Mouse (Mus musculus): ENCODE results near the gene Fam166b.

Fam166b gene

GRCm38 (mm10) chr4:43383246-43384082 lies 45.5 kb downstream of the Fam166b start:
- in situ Hi-C loops (cut with MboI, MseI): no loop called here

- in situ Hi-C loops (cut with MboI, MseI): no loop called here
Measured at GRCm38 (mm10) chr4:43382155-43383020, 46.5 kb downstream of the Fam166b start.

DNA sequence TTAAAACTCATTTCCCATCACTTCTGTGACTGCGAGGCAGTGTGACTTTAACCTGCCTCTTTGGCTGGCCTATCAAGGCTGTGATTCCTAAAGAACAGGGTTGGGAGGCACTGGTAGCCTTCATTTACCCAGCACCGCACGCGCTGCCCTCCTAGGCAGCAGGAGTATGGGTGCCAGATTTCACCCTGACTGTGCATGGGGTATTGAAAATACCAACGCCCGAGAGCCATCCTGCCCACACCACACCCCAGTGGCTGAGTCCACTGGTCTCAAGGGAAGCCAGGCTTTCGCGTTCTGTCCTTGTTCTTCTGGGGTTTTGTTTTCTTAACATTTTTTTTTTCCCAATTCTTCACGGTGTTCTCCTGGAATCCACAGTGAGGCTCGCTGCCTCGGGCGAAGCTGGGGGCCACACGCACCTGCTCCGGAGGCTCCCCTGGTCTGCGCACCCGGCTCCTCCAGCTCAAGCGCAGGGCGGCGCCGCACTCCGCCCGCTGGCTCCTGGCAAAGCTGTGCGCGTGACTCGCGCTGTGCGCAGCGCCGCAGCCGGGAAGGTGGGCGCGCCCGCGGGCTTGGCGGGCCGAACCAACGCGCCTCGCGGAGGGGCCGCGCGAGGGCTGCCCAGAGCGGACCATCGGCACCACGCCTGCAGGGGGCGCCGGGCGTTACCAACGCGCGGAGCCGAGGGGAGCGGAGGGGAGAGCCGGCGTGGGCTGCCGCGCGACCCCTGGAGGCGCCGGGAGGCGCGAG lies 47.4 kb downstream of the Fam166b start, which contains the start of gene Rusc2:
TSS of gene Rusc2 (plus strand) at position 572 of the 747 bp plus-strand sequence.
- in situ Hi-C loops (cut with MboI, MseI): no loop called here

- in situ Hi-C loops (cut with MboI, MseI): no loop called here
Measured at GRCm38 (mm10) chr4:43380951-43381350, 48.0 kb downstream of the Fam166b start.

- in situ Hi-C loops (cut with MboI, MseI): no loop called here
Measured at GRCm38 (mm10) chr4:43379601-43380000, 49.3 kb downstream of the Fam166b start.
